Mouse (Mus musculus) megakaryocyte, embryonic 14.5 days (primary cell): ENCODE results near the gene Schip1.

Experiments used
- FLI1 ChIP-seq: IDR thresholded peaks from 2 replicates; pipeline ENCODE4 v1.6.1; 2012; ENCODE audit warnings: low read length, inconsistent platforms, mixed read lengths
- GATA1 ChIP-seq: IDR thresholded peaks from 3 replicates; pipeline ENCODE4 v1.6.1; 2012; ENCODE audit warnings: mixed read lengths, low read length, inconsistent platforms, borderline replicate concordance

GRCm38 (mm10) chr3:68178248-68178647 lies 113.6 kb downstream of the Schip1 start:
- no peak for TF ChIP-seq GATA1
- TF ChIP-seq FLI1: no peak
